Mouse (Mus musculus) inflammation-experienced regulatory T-cells, adult 16 weeks (primary cell): ENCODE results near the gene Wnk3. TPM values are rescaled to one million over a fixed set of nuclear protein-coding genes. Genes with fewer than 3 reads are reported as not detected.

Experiments used
- polyA plus RNA-seq: library from polyadenylated mRNA; unstranded; fragments of 100-300 nt; shearing (Covaris generic); gene quantifications from one replicate; pipeline ENCODE4 v1.2.1, GENCODE M21; 2017

The Wnk3 gene
- 0.26 TPM for polyA plus RNA-seq

GRCm38 (mm10) chrX:151197778-151198177 lies at the start of gene Wnk3:
Gene Wnk3, plus strand, starts transcription at chrX:151198078.

GRCm38 (mm10) chrX:151343761-151344500 lies 146.1 kb downstream of the Wnk3 start, which contains the start of gene Fam120c:
Gene Fam120c, plus strand, starts transcription at chrX:151344175.

Other genes with a start within 250 kb of the Wnk3 start
- gene Gnl3l, start 180.8 kb upstream of the Wnk3 start, polyA plus RNA-seq, result 32.7 TPM
- 0.18 TPM for gene Fgd1, start 151.9 kb upstream of the Wnk3 start, polyA plus RNA-seq
- 26.9 TPM for gene Tsr2, start 101.5 kb upstream of the Wnk3 start, polyA plus RNA-seq
- gene Fam120c, start 146.1 kb downstream of the Wnk3 start, polyA plus RNA-seq, result 3.8 TPM